Mouse (Mus musculus) MEL (cell line): ENCODE results near the gene Amz1. TPM values are rescaled to one million over a fixed set of nuclear protein-coding genes. Genes with fewer than 3 reads are reported as not detected.
A peak's percentile ranks its signal among the peaks of the same experiment; 100 is the strongest.

Experiments used
- DNase-seq: peaks from one replicate; pipeline ENCODE4 v3.0.0; 2011; ENCODE audit warnings: low read depth, low spot score
- H3K27ac ChIP-seq: 2 replicates; pipeline ENCODE4 v1.5.1; 2012; ENCODE audit warnings: low read depth, mild to moderate bottlenecking, control low read depth, low read length, moderate library complexity; ENCODE audit not compliant: control insufficient read depth
- H3K27me3 ChIP-seq, 2 experiments: fragments of 150-350 bp in 1 of 2; sonication (generic) in 1 of 2; 2 replicates each; pipeline ENCODE4 v1.6.1; 2012; ENCODE audit warnings: low read length in 2 of 2, mild to moderate bottlenecking in 2 of 2, improper control_type of control experiment in 1 of 2, moderate library complexity in 1 of 2; ENCODE audit not compliant: insufficient read depth in 2 of 2, control insufficient read depth in 1 of 2
- H3K36me3 ChIP-seq, 2 experiments: 2 replicates each; pipeline ENCODE4 v1.6.1; 2012 to 2014; ENCODE audit warnings: low read length in 2 of 2, improper control_type of control experiment in 1 of 2, inconsistent platforms in 1 of 2, mild to moderate bottlenecking in 1 of 2; ENCODE audit not compliant: insufficient read depth in 2 of 2, control insufficient read depth in 1 of 2
- H3K4me1 ChIP-seq, 2 experiments: fragments of 150-350 bp in 1 of 2; sonication (generic) in 1 of 2; 2 replicates each; pipeline ENCODE4 v1.6.1; 2012; ENCODE audit warnings: low read length in 2 of 2, improper control_type of control experiment in 1 of 2, mild to moderate bottlenecking in 1 of 2; ENCODE audit not compliant: insufficient read depth in 2 of 2, control insufficient read depth in 1 of 2
- H3K4me3 ChIP-seq, 2 experiments: fragments of 150-350 bp in 1 of 2; sonication (generic) in 1 of 2; 2 replicates each; pipeline ENCODE4 v1.5.1; 2012; ENCODE audit warnings: low read depth in 2 of 2, low read length in 2 of 2, mild to moderate bottlenecking in 2 of 2, moderate library complexity in 2 of 2, control low read depth in 1 of 2, improper control_type of control experiment in 1 of 2; ENCODE audit not compliant: control insufficient read depth in 1 of 2, insufficient read depth in 1 of 2
- H3K79me2 ChIP-seq: 2 replicates; pipeline ENCODE4 v1.6.1; 2012; ENCODE audit warnings: mild to moderate bottlenecking, low read length, moderate library complexity; ENCODE audit not compliant: control insufficient read depth, poor library complexity, insufficient read depth
- H3K9ac ChIP-seq: 2 replicates; pipeline ENCODE4 v1.6.1; 2012; ENCODE audit warnings: low read depth, mild to moderate bottlenecking, control low read depth, low read length, moderate library complexity; ENCODE audit not compliant: control insufficient read depth, poor library complexity, severe bottlenecking
- H3K9me3 ChIP-seq: fragments of 150-350 bp; sonication (generic); replicated peaks from 2 replicates; pipeline ENCODE4 v1.6.1; 2012; ENCODE audit warnings: mild to moderate bottlenecking, low read length, improper control_type of control experiment, moderate library complexity; ENCODE audit not compliant: insufficient read depth
- CHD1 ChIP-seq: IDR thresholded peaks from 2 replicates; pipeline ENCODE4 v1.6.1; 2012; ENCODE audit warnings: low read depth, mild to moderate bottlenecking, inconsistent platforms, low read length, improper control_type of control experiment
- CHD2 ChIP-seq: IDR thresholded peaks from 2 replicates; pipeline ENCODE4 v1.6.1; 2011; ENCODE audit warnings: low read length, improper control_type of control experiment
- CTCF ChIP-seq, 3 experiments: IDR thresholded peaks in 2 of 3; conservative IDR thresholded peaks in 1 of 3; 2 replicates each; pipeline ENCODE4 v1.5.1; 2011 to 2012; ENCODE audit warnings: low read length in 3 of 3, low read depth in 2 of 3, mild to moderate bottlenecking in 2 of 3, improper control_type of control experiment in 1 of 3, inconsistent platforms in 1 of 3, mixed read lengths in 1 of 3, moderate library complexity in 1 of 3; ENCODE audit not compliant: control insufficient read depth in 1 of 3, insufficient read depth in 1 of 3, poor library complexity in 1 of 3, severe bottlenecking in 1 of 3
- E2F4 ChIP-seq: IDR thresholded peaks from 2 replicates; pipeline ENCODE4 v1.6.1; 2011; ENCODE audit warnings: low read depth, low read length, improper control_type of control experiment, borderline replicate concordance
- ELF1 ChIP-seq: IDR thresholded peaks from 2 replicates; pipeline ENCODE4 v1.6.1; 2014; ENCODE audit warnings: low read depth, mild to moderate bottlenecking, inconsistent platforms, low read length, improper control_type of control experiment, moderate library complexity
- ETS1 ChIP-seq: IDR thresholded peaks from 2 replicates; pipeline ENCODE4 v1.6.1; 2012; ENCODE audit warnings: low read depth, mild to moderate bottlenecking, inconsistent platforms, low read length, improper control_type of control experiment, moderate library complexity
- GABPA ChIP-seq: IDR thresholded peaks from 2 replicates; pipeline ENCODE4 v1.6.1; 2012; ENCODE audit warnings: low read depth, mild to moderate bottlenecking, inconsistent platforms, low read length, improper control_type of control experiment, moderate library complexity
- GATA1 ChIP-seq: IDR thresholded peaks from 2 replicates; pipeline ENCODE4 v1.6.1; 2011; ENCODE audit warnings: low read depth, low read length, improper control_type of control experiment
- KAT2A ChIP-seq: conservative IDR thresholded peaks from 2 replicates; pipeline ENCODE4 v1.6.1; 2012; ENCODE audit warnings: low read depth, low read length, improper control_type of control experiment, inconsistent platforms
- MAFK ChIP-seq: IDR thresholded peaks from 2 replicates; pipeline ENCODE4 v1.6.1; 2011; ENCODE audit warnings: low read depth, mild to moderate bottlenecking, low read length, improper control_type of control experiment, borderline replicate concordance
- MAX ChIP-seq: IDR thresholded peaks from 2 replicates; pipeline ENCODE4 v1.6.1; 2011; ENCODE audit warnings: low read length, improper control_type of control experiment
- MAZ ChIP-seq: IDR thresholded peaks from 2 replicates; pipeline ENCODE4 v1.6.1; 2012; ENCODE audit warnings: low read depth, mild to moderate bottlenecking, inconsistent platforms, low read length, improper control_type of control experiment
- MXI1 ChIP-seq: IDR thresholded peaks from 2 replicates; pipeline ENCODE4 v1.6.1; 2011; ENCODE audit warnings: mild to moderate bottlenecking, low read depth, low read length, improper control_type of control experiment
- NRF1 ChIP-seq: IDR thresholded peaks from 2 replicates; pipeline ENCODE4 v1.6.1; 2014; ENCODE audit warnings: low read depth, mild to moderate bottlenecking, inconsistent platforms, low read length, improper control_type of control experiment, moderate library complexity; ENCODE audit not compliant: poor library complexity, insufficient read depth, severe bottlenecking
- POLR2AphosphoS2 ChIP-seq: IDR thresholded peaks from 2 replicates; pipeline ENCODE4 v1.6.1; 2011; ENCODE audit warnings: low read length, improper control_type of control experiment
- POLR2AphosphoS5 ChIP-seq: IDR thresholded peaks from 2 replicates; pipeline ENCODE4 v1.6.1; 2012; ENCODE audit warnings: low read depth, borderline replicate concordance, mild to moderate bottlenecking, inconsistent platforms, low read length, moderate library complexity, mixed read lengths
- RAD21 ChIP-seq: IDR thresholded peaks from 2 replicates; pipeline ENCODE4 v1.6.1; 2011; ENCODE audit warnings: mild to moderate bottlenecking, low read depth, low read length, improper control_type of control experiment
- SIN3A ChIP-seq: IDR thresholded peaks from 2 replicates; pipeline ENCODE4 v1.6.1; 2012; ENCODE audit warnings: low read length, improper control_type of control experiment, inconsistent platforms
- SMC3 ChIP-seq: IDR thresholded peaks from 2 replicates; pipeline ENCODE4 v1.6.1; 2011; ENCODE audit warnings: low read depth, low read length, improper control_type of control experiment
- TAL1 ChIP-seq: IDR thresholded peaks from 2 replicates; pipeline ENCODE4 v1.6.1; 2012; ENCODE audit warnings: mild to moderate bottlenecking, inconsistent platforms, low read length, moderate library complexity, mixed read lengths
- TBP ChIP-seq: IDR thresholded peaks from 2 replicates; pipeline ENCODE4 v1.8.0; 2011; ENCODE audit warnings: low read depth, low read length, improper control_type of control experiment
- TCF12 ChIP-seq: IDR thresholded peaks from 2 replicates; pipeline ENCODE4 v1.6.1; 2014; ENCODE audit warnings: low read depth, mild to moderate bottlenecking, inconsistent platforms, low read length, improper control_type of control experiment, moderate library complexity
- UBTF ChIP-seq: IDR thresholded peaks from 2 replicates; pipeline ENCODE4 v1.6.1; 2012; ENCODE audit warnings: low read depth, mild to moderate bottlenecking, inconsistent platforms, low read length, improper control_type of control experiment, moderate library complexity, borderline replicate concordance; ENCODE audit not compliant: insufficient read depth
- USF1 ChIP-seq: IDR thresholded peaks from 2 replicates; pipeline ENCODE4 v1.6.1; 2014; ENCODE audit warnings: low read depth, mild to moderate bottlenecking, inconsistent platforms, low read length, improper control_type of control experiment, moderate library complexity
- ZKSCAN1 ChIP-seq: IDR thresholded peaks from 2 replicates; pipeline ENCODE4 v1.6.1; 2012; ENCODE audit warnings: low read depth, mild to moderate bottlenecking, inconsistent platforms, low read length, improper control_type of control experiment, moderate library complexity
- ZNF384 ChIP-seq: IDR thresholded peaks from 2 replicates; pipeline ENCODE4 v1.6.1; 2012; ENCODE audit warnings: low read depth, mild to moderate bottlenecking, inconsistent platforms, low read length, improper control_type of control experiment
- polyA plus RNA-seq, 2 experiments: library from polyadenylated mRNA; stranded (reverse) in 1 of 2; unstranded in 1 of 2; fragments of >175 nt in 1 of 2; fragments of >200 nt in 1 of 2; gene quantifications; 2 replicates each; pipeline versions ENCODE4 v1.2.1 to v1.2.4; 2012; ENCODE audit warnings: low replicate concordance in 2 of 2, low read depth in 1 of 2; ENCODE audit not compliant: insufficient read length in 2 of 2, insufficient read depth in 1 of 2, missing spikeins in 1 of 2
- total RNA-seq: library from RNA; depleted of rRNA; stranded (reverse); fragments of 300-350 nt; gene quantifications from 2 replicates; pipeline ENCODE4 v1.2.3, GENCODE M21; 2012

Amz1 gene
- total and polyA plus RNA-seq, 3 experiments = 0.68 to 1.7 TPM; not detected in 1

GRCm38 (mm10) chr5:140801782-140802181 is 77.9 kb downstream of the Amz1 start:
- no peak overlapping the region for H3K27ac ChIP-seq
- peaks cover 2 to 5% of the 10 kb centered on the region in 2 experiments; a peak in 3 of 4 replicates for H3K36me3 ChIP-seq
- no peak overlapping the region for H3K4me3 ChIP-seq
- no peaks in the 10 kb centered on the region for H3K9me3 ChIP-seq
- no peak overlapping the region for H3K9ac ChIP-seq
- H3K4me1 ChIP-seq = peaks cover 0 to 1% of the 10 kb centered on the region in 2 experiments; a peak in 3 of 4 replicates
- H3K79me2 ChIP-seq = no peaks in the 10 kb centered on the region; the same call in 1 of the 2 replicates
- no peak for DNase-seq
- no peaks in the 10 kb centered on the region for H3K27me3 ChIP-seq
- no peak for TF ChIP-seq SMC3
- no peak for TF ChIP-seq MAZ
- TF ChIP-seq ETS1 = no peak
- TF ChIP-seq CTCF (IDR thresholded peaks at IDR 0.05 in 2 of 3, conservative IDR thresholded peaks at IDR 0.05 in 1 of 3; ENCODE audit: control insufficient read depth in 1 of 3, insufficient read depth in 1 of 3, low read depth in 2 of 3, low read length in 3 of 3, poor library complexity in 1 of 3, severe bottlenecking in 1 of 3) = no peak
- TF ChIP-seq ELF1 = no peak
- no peak for TF ChIP-seq MXI1
- no peak for TF ChIP-seq CHD1
- no peak for TF ChIP-seq SIN3A
- no peak for TF ChIP-seq MAFK

GRCm38 (mm10) chr5:140806252-140806651 is 82.3 kb downstream of the Amz1 start:
- Histone ChIP-seq H3K79me2 (peaks cover 1% of the 10 kb centered on the region; the same call in 1 of the 2 replicates), H3K27ac (no peak overlapping the region), H3K4me1 (peaks cover 4 to 6% of the 10 kb centered on the region in 2 experiments; a peak in 3 of 4 replicates)

GRCm38 (mm10) chr5:140806939-140807338 is 83.0 kb downstream of the Amz1 start:
- no peak overlapping the region for H3K27ac ChIP-seq
- H3K9ac ChIP-seq = no peak overlapping the region
- TF ChIP-seq TBP (no peak), USF1 (no peak), TAL1 (peak; percentile 71), ZNF384 (peak; percentile 95), E2F4 (no peak), ELF1 (no peak), POLR2AphosphoS5 (no peak), SMC3 (no peak), UBTF (no peak), MXI1 (peak; percentile 45; the same call in 1 of the 2 replicates), MAX (0 out of 2 replicates have a peak, but pooled peaks have one; percentile 32), GABPA (no peak), NRF1 (no peak), CHD2 (no peak), TCF12 (peak; percentile 89), POLR2AphosphoS2 (no peak), GATA1 (peak; percentile 73), KAT2A (no peak), RAD21 (no peak)

More at GRCm38 (mm10) chr5:140806252-140806651, 82.3 kb downstream of the Amz1 start:
- Histone ChIP-seq H3K27me3 (no peaks in the 10 kb centered on the region), H3K4me3 (no peak overlapping the region), H3K9ac (no peak overlapping the region), H3K9me3 (no peaks in the 10 kb centered on the region), H3K36me3 (peaks cover 2 to 10% of the 10 kb centered on the region in 2 experiments; a peak in 3 of 4 replicates)
- DNase-seq = no peak
- TF ChIP-seq CHD1 = no peak
- peak; percentile 58; the same call in 1 of the 2 replicates for TF ChIP-seq ZKSCAN1
- no peak for TF ChIP-seq MAX

More at GRCm38 (mm10) chr5:140806939-140807338, 83.0 kb downstream of the Amz1 start:
- H3K27me3 ChIP-seq = no peaks in the 10 kb centered on the region
- H3K4me1 ChIP-seq = peaks cover 6 to 7% of the 10 kb centered on the region in 2 experiments; a peak in 3 of 4 replicates
- DNase-seq = peak; percentile 57
- no peaks in the 10 kb centered on the region for H3K9me3 ChIP-seq
- peaks cover 1% of the 10 kb centered on the region; the same call in 1 of the 2 replicates for H3K79me2 ChIP-seq
- peaks cover 0 to 13% of the 10 kb centered on the region in 2 experiments; a peak in 2 of 4 replicates for H3K36me3 ChIP-seq
- H3K4me3 ChIP-seq = no peak overlapping the region
